ENCODE assay signal across 7 mouse cellular contexts in genomic region chr3:87986868-87987267, GRCm38 (mm10). TPM values are rescaled to one million over a fixed set of nuclear protein-coding genes. Genes with fewer than 3 reads are reported as not detected.
DNase-seq lines count a peak whose midpoint lies in the region; ATAC-seq lines count a peak whose summit lies in the region.

No protein-coding gene starts in this region.

- peak overlapping the region; percentile 85 for H3K4me2 ChIP-seq in intestine, embryonic 15.5 days (replicated peaks)

- 0 out of 2 replicates have a peak overlapping the region, but pooled peaks have one; percentile 23 for H3K9ac ChIP-seq in intestine, embryonic 15.5 days

- H3K4me1 ChIP-seq in intestine, embryonic 15.5 days (replicated peaks): peaks cover 61% of the 10 kb centered on the region
- peaks cover 81% of the 10 kb centered on the region for H3K4me1 ChIP-seq in midbrain, embryonic 10.5 days

- WGBS in intestine, embryonic 15.5 days: under 1% methylated on average over 17 of the region's 17 CpGs
- WGBS in midbrain, embryonic 10.5 days: 1% methylated on average over 17 of the region's 17 CpGs

- H3K4me3 ChIP-seq in intestine, embryonic 15.5 days (replicated peaks): peak overlapping the region; percentile 36
- peak overlapping the region; percentile 50 for H3K4me3 ChIP-seq in midbrain, embryonic 10.5 days

- ATAC-seq in intestine, embryonic 15.5 days: peak; percentile 67

- no peaks in the 10 kb centered on the region for H3K9me3 ChIP-seq in intestine, embryonic 15.5 days
- no peaks in the 10 kb centered on the region for H3K9me3 ChIP-seq in midbrain, embryonic 10.5 days (replicated peaks)

- H3K36me3 ChIP-seq in intestine, embryonic 15.5 days: no peaks in the 10 kb centered on the region
- H3K36me3 ChIP-seq in midbrain, embryonic 10.5 days: peaks cover under 1% of the 10 kb centered on the region; the same call in 1 of the 2 replicates

- peak overlapping the region; percentile 60 for H3K27ac ChIP-seq in intestine, embryonic 15.5 days
- H3K27ac ChIP-seq in midbrain, embryonic 10.5 days (replicated peaks): peak overlapping the region; percentile 84

- intact Hi-C loops in gastrocnemius, postnatal 36 days (cut with DNase I): loop anchor here (1.0 to 2.0 kb wide), 2 partner anchors 17 to 50 kb away; no protein-coding TSS in a partner anchor
- intact Hi-C loops in left cerebral cortex, postnatal 25 days (cut with DNase I): loop anchor here (1.0 to 2.0 kb wide), 2 partner anchors 17 to 52 kb away; no protein-coding TSS in a partner anchor

- DNase-seq in adrenal gland, adult 2 months: peak; percentile 95
- peak; percentile 96 for DNase-seq in embryo, embryonic 11.5 days (ENCODE audit: low read depth, low spot score)
- DNase-seq in gastrocnemius, postnatal 36 days: peak; percentile 92 to 94
- DNase-seq in left cerebral cortex, postnatal 25 days (ENCODE audit: low spot score in 2 of 2): peak; percentile 85 to 90
- DNase-seq in midbrain, embryonic 10.5 days (ENCODE audit: low spot score): peak; percentile 99
- peak; percentile 100 for DNase-seq in right cerebral cortex, postnatal 4 days

- peaks cover 38% of the 10 kb centered on the region for H3K27me3 ChIP-seq in intestine, embryonic 15.5 days (replicated peaks)
- peaks cover 47% of the 10 kb centered on the region for H3K27me3 ChIP-seq in midbrain, embryonic 10.5 days (ENCODE audit: low read depth, poor library complexity, severe bottlenecking)

RNA-seq across cellular contexts. Expression of gene Bcan, which starts 13.2 kb away (rescaled TPM):
- 10 to 100 TPM; 52.6 to 54.9 TPM for total RNA-seq in adrenal gland, adult 2 months (2021)
- 127 and 132 TPM in 2 replicates for polyA plus RNA-seq in adrenal gland, adult 2 months (2012; rRNA removed)
- total RNA-seq in gastrocnemius, postnatal 36 days (2021): under 1 TPM; 0.08 to 0.17 TPM
- polyA plus RNA-seq in intestine, embryonic 15.5 days (2015; fragmentation: Nextera tagmentation; extraction: Ambion mirVana): 0.15 and 0.54 TPM in 2 replicates
- 100 to 1,000 TPM; 257 to 284 TPM for total RNA-seq in left cerebral cortex, postnatal 25 days (2021)
- polyA plus RNA-seq in midbrain, embryonic 10.5 days (2016; fragmentation: Nextera tagmentation; extraction: Ambion mirVana): 0.41 and 0.86 TPM in 2 replicates

RNA-seq across cellular contexts. Expression of gene Nes, which starts 16.0 kb away (rescaled TPM):
- 1 to 10 TPM; 7.0 to 9.2 TPM for total RNA-seq in adrenal gland, adult 2 months (2021)
- polyA plus RNA-seq in adrenal gland, adult 2 months (2012; rRNA removed): 3.5 and 7.0 TPM in 2 replicates
- 10 to 100 TPM; 15.4 to 20.5 TPM for total RNA-seq in gastrocnemius, postnatal 36 days (2021)
- polyA plus RNA-seq in intestine, embryonic 15.5 days (2015; fragmentation: Nextera tagmentation; extraction: Ambion mirVana): 17.0 and 20.0 TPM in 2 replicates
- 1 to 10 TPM; 5.2 to 6.2 TPM for total RNA-seq in left cerebral cortex, postnatal 25 days (2021)
- 125 and 158 TPM in 2 replicates for polyA plus RNA-seq in midbrain, embryonic 10.5 days (2016; fragmentation: Nextera tagmentation; extraction: Ambion mirVana)

RNA-seq across cellular contexts. Expression of gene Crabp2, which starts 38.4 kb away (rescaled TPM):
- total RNA-seq in adrenal gland, adult 2 months (2021): under 1 TPM; 0.52 to 0.72 TPM
- 0.47 TPM in 1 of 2 replicates, not detected in the other for polyA plus RNA-seq in adrenal gland, adult 2 months (2012; rRNA removed)
- total RNA-seq in gastrocnemius, postnatal 36 days (2021): under 1 TPM; 0.37 to 0.48 TPM
- polyA plus RNA-seq in intestine, embryonic 15.5 days (2015; fragmentation: Nextera tagmentation; extraction: Ambion mirVana): 7.0 and 8.2 TPM in 2 replicates
- 1 to 10 TPM; 3.9 to 5.7 TPM for total RNA-seq in left cerebral cortex, postnatal 25 days (2021)
- polyA plus RNA-seq in midbrain, embryonic 10.5 days (2016; fragmentation: Nextera tagmentation; extraction: Ambion mirVana): 562 and 684 TPM in 2 replicates

RNA-seq across cellular contexts. Expression of gene Hapln2, which starts 40.5 kb away (rescaled TPM):
- total RNA-seq in adrenal gland, adult 2 months (2021): not detected
- 0.65 TPM in 1 of 2 replicates, not detected in the other for polyA plus RNA-seq in adrenal gland, adult 2 months (2012; rRNA removed)
- total RNA-seq in gastrocnemius, postnatal 36 days (2021): under 1 TPM in 1 of 2 experiments, not detected in 1; 0.42 TPM
- polyA plus RNA-seq in intestine, embryonic 15.5 days (2015; fragmentation: Nextera tagmentation; extraction: Ambion mirVana): not detected in 2 replicates
- total RNA-seq in left cerebral cortex, postnatal 25 days (2021): 1 to 10 TPM; 7.4 to 9.6 TPM
- 0.10 TPM in 1 of 2 replicates, not detected in the other for polyA plus RNA-seq in midbrain, embryonic 10.5 days (2016; fragmentation: Nextera tagmentation; extraction: Ambion mirVana)

RNA-seq across cellular contexts. Expression of gene Gpatch4, which starts 56.0 kb away (rescaled TPM):
- total RNA-seq in adrenal gland, adult 2 months (2021): 10 to 100 TPM; 13.9 to 16.6 TPM
- polyA plus RNA-seq in adrenal gland, adult 2 months (2012; rRNA removed): 2.3 and 3.5 TPM in 2 replicates
- 10 to 100 TPM; 16.0 to 17.1 TPM for total RNA-seq in gastrocnemius, postnatal 36 days (2021)
- 36.7 and 40.3 TPM in 2 replicates for polyA plus RNA-seq in intestine, embryonic 15.5 days (2015; fragmentation: Nextera tagmentation; extraction: Ambion mirVana)
- 10 to 100 TPM; 13.1 to 13.8 TPM for total RNA-seq in left cerebral cortex, postnatal 25 days (2021)
- polyA plus RNA-seq in midbrain, embryonic 10.5 days (2016; fragmentation: Nextera tagmentation; extraction: Ambion mirVana): 41.7 and 47.0 TPM in 2 replicates

Comparison
In these comparisons a context has a peak if more than half of its experiments do, and no peak if none do; other contexts are left out.
1. Peak in every context shown above with its lines: DNase-seq, ATAC-seq, H3K4me3 ChIP-seq and H3K27ac ChIP-seq.
2. RNA of gene Bcan, which starts 13.2 kb away (total RNA-seq): 257 to 284 TPM in left cerebral cortex, postnatal 25 days and 52.6 to 54.9 TPM in adrenal gland, adult 2 months; 0.08 to 0.17 TPM in gastrocnemius, postnatal 36 days; every median in the first group is over 10 times any median in the second.